Mouse (Mus musculus): ENCODE results near the gene Magi1. TPM values are rescaled to one million over a fixed set of nuclear protein-coding genes. Genes with fewer than 3 reads are reported as not detected.
A peak's percentile ranks its signal among the peaks of the same experiment; 100 is the strongest.

Gene Magi1
- total RNA-seq, 2 experiments from 2014 or later: 47.1 to 52.9 TPM

GRCm38 (mm10) chr6:93757353-93758087 is 526.2 kb downstream of the Magi1 start:
- peak; percentile 80 to 89 for DNase-seq (ENCODE audit: low spot score in 2 of 2)

DNA sequence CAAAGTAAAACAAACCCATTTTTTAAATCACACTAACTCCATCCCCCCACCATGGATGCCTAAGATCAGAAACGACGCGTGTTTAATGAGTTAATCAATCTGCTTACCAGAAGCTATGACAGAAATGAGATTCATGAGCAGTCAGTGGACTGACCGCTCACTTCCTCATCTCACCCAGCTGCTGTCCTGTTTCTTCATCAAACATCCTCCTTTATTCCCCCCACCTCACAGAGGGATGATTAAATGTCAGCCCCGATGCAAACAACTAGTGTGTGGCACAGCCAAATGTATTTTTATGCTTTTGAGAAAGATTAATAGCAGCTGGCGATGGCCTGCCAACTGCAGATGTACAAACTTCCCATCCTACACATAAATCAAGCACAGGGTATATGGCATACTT is 540.6 kb downstream of the Magi1 start:
- DNase-seq (ENCODE audit: low spot score in 2 of 2): no peak

GRCm38 (mm10) chr6:93739786-93740185 is 543.9 kb downstream of the Magi1 start:
- DNase-seq (ENCODE audit: low spot score in 2 of 2): no peak

- no peak for DNase-seq (ENCODE audit: low spot score in 2 of 2)
Observed at GRCm38 (mm10) chr6:93737083-93737482, 546.6 kb downstream of the Magi1 start.

- no peak for DNase-seq (ENCODE audit: low spot score in 2 of 2)
Observed at GRCm38 (mm10) chr6:93736071-93736470, 547.6 kb downstream of the Magi1 start.

GRCm38 (mm10) chr6:93733800-93734199 is 549.9 kb downstream of the Magi1 start:
- DNase-seq (ENCODE audit: low spot score in 2 of 2): no peak

GRCm38 (mm10) chr6:93729702-93730101 is 554.0 kb downstream of the Magi1 start:
- DNase-seq (ENCODE audit: low spot score in 2 of 2): no peak

DNA sequence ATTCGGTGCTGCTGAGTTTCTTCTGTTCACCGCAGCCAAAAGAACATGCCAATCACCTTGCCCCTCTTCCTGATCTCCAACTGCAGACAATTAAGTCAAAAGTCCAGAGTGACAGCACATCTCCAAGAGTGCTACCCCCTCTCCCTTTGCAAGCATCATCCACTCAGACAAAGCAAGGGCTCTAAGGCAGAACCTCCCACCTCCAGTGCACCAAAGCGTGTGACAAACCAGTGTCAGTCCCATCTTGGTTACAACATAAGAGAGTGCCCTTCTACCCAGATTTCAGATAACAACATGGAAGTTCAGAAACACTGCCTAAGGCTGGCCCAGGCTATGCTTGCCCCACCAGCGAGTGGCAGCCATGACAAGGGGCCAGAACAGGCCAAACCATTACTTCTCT is 554.9 kb downstream of the Magi1 start:
- DNase-seq (ENCODE audit: low spot score in 2 of 2): no peak

DNA sequence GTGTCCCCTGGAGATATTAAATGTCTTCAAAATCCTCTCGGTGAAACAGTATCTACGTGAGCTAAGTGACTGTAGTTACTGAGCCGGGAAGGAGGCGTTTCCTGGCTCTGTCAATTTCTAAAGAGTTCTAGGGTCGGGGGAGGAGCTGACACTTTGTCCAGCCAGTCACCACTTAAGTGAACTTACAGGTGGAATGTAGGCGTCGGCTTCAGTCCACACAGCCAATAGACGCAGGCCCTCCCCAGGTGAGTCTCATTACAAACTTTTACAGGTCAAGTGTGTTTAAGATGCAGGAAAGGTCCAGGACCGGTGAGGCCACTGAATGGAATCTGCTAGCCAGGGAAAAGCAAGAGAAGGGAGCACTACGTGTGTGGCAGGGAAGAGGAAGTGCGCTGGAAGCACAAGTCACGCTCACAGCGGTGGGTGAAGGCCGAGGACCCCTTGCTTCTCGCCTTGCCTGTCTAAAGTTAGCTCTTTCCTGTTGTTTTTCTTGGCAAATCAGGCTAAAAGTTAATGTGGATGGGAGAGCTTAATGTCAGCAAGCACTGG is 556.0 kb downstream of the Magi1 start:
- DNase-seq (ENCODE audit: low spot score in 2 of 2): no peak

GRCm38 (mm10) chr6:93726829-93727455 is 556.8 kb downstream of the Magi1 start:
- peak in 1 of 2 experiments; percentile 36 for DNase-seq (ENCODE audit: low spot score in 2 of 2)

DNA sequence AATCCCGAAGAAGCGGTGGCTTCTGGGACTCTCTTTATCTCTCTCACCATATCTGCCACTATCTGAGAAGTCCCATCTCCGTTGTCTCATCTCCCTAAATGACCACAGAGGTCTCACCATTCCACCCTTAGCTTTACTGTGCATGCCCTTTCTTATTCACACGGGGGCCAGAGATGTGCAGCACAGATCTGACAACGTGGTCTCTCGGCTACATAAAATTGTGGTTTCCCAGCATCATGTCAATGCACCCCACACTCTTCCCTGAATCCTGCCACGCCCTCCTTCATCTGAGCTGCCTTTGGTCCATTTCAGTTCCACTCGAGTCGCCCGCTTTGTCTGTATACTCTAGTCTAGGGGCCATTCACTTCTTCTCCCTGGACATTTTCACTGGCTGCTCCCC is 557.6 kb downstream of the Magi1 start:
- no peak for DNase-seq (ENCODE audit: low spot score in 2 of 2)

DNA sequence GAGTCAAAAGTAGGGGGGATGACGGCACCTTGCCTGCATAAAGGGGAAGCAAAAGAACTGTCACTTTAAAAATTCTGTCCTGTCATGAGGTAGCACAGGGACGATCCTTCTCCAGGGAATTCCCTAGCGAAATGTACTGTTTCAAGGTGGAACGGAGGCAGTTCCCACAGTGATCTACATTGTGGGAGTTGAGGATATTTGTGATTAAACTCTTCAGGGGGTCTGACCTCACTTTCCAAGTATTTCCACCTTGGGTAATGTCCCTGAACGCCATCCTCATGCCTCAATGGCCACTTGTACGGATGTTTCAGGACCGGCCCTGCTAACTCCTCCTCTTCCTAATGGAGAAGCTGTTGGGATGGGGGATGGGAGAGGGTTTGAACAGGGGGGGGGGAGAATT is 559.0 kb downstream of the Magi1 start:
- no peak for DNase-seq (ENCODE audit: low spot score in 2 of 2)

DNA sequence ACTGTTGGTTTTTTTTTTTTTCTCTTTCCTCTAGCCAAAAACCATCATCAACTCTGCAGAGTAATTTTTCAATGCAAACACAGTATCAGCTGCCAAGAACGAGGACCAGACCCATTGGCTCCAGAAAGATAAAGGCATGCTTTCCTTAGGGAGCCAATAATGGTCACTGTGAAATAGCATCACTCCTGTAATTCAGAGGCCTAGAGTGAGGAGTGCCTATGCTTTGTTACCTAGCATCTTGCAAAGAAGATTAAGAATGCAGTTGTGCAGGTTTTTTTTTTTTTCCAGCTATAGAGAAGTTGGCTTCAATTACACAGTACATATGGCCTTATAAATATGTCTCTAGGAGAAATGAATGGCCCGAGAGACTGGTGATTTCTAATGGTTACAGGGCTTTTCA is 560.5 kb downstream of the Magi1 start:
- DNase-seq (ENCODE audit: low spot score in 2 of 2): no peak

DNA sequence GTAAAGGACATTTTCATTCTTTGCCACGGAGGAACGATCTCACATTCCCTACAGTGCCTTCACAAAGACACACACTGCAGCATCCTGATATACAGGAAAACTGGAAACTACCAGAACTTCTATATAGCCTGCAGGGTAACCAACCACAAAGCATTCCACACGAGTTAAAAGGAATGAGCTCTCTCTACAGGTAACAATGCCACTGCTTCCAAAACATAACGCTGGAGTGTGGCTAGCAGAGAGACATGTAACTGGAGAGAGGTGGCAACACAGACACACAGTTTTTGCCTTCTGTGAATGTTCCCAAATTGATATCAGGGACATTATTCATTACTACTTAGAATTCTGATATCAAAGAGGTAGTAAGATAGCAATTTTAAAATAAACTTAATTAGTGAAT is 564.2 kb downstream of the Magi1 start:
- DNase-seq (ENCODE audit: low spot score in 2 of 2): no peak

DNA sequence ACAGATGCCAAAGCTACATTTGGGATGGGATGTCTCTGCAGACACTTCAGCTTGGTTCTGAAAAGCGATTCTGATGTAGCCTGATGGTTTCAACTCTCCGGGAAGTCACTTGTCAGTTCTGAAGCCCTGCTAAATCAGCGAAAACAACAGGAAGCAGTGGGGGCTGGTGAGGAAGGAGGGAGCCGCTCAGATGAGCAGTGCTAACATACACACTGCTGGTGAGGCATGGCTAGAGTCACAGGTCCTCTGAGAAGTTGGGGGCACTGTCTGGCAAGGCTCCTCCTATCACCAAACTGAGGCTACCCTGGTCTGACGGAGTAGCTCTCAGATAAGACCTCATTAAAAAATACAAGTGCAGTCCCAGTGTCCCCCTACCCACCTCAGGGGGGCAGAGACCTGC is 565.3 kb downstream of the Magi1 start:
- no peak for DNase-seq (ENCODE audit: low spot score in 2 of 2)

- DNase-seq (ENCODE audit: low spot score in 2 of 2): no peak
Observed at GRCm38 (mm10) chr6:93717826-93718375, 565.8 kb downstream of the Magi1 start.

GRCm38 (mm10) chr6:93716686-93717625 is 566.8 kb downstream of the Magi1 start:
- DNase-seq (ENCODE audit: low spot score in 2 of 2): no peak

- DNase-seq (ENCODE audit: low spot score in 2 of 2): no peak
Observed at GRCm38 (mm10) chr6:93715181-93716180, 568.2 kb downstream of the Magi1 start.

- no peak for DNase-seq (ENCODE audit: low spot score in 2 of 2)
Observed at GRCm38 (mm10) chr6:93704350-93704749, 579.4 kb downstream of the Magi1 start.

DNA sequence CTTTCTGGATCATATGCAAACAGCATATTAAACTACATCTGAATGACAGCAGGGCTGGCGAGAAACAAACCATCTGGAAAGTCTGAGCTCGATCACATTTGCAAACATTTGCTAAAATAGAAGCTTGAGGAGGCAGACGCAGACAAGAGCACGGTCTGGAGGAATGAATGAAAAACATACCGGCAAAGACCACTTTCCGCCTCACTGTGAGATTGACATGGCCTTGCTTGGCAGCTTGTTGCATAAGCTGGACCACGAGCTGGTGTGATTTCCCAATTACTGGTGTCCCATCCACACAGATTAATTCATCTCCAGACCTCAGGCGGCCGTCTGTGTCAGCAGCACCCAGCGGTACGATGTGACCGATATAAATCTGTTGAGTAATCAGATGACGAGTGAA is 584.3 kb downstream of the Magi1 start:
- peak; percentile 42 to 57 for DNase-seq (ENCODE audit: low spot score in 2 of 2)

Data from layer of hippocampus, postnatal 14 days (tissue).